Mouse (Mus musculus) lung, embryonic 14.5 days (tissue): Measurements from ENCODE around the gene Polr1a. TPM values are rescaled to one million over a fixed set of nuclear protein-coding genes. Genes with fewer than 3 reads are reported as not detected.

Experiments used
- ATAC-seq: fragments of 200-750 bp; cut with Nextera tagmentation; 2 replicates; pipeline ENCODE4 v1.8.0; 2017; ENCODE audit warnings: mild to moderate bottlenecking, moderate TSS enrichment, moderate library complexity; ENCODE audit not compliant: insufficient read depth
- DNase-seq: peaks from one replicate; pipeline ENCODE4 v3.0.0-alpha.2; 2015
- H3K27ac ChIP-seq: fragments of 300-500 bp; sonication (generic); 2 replicates; pipeline ENCODE4 v1.5.1; 2014; ENCODE audit warnings: low read depth, mild to moderate bottlenecking, moderate library complexity
- H3K27me3 ChIP-seq: fragments of 300-500 bp; sonication (generic); 2 replicates; pipeline ENCODE4 v1.6.1; 2014; ENCODE audit warnings: low read length, control low read depth; ENCODE audit not compliant: insufficient read depth
- H3K36me3 ChIP-seq: fragments of 300-500 bp; sonication (generic); 2 replicates; pipeline ENCODE4 v1.6.1; 2014; ENCODE audit warnings: control low read depth; ENCODE audit not compliant: insufficient read depth
- H3K4me1 ChIP-seq: fragments of 300-500 bp; sonication (generic); 2 replicates; pipeline ENCODE4 v1.6.1; 2014; ENCODE audit warnings: antibody characterized with exemption, control low read depth; ENCODE audit not compliant: insufficient read depth
- H3K4me2 ChIP-seq: fragments of 300-500 bp; sonication (generic); 2 replicates; pipeline ENCODE4 v1.6.1; 2014; ENCODE audit warnings: mild to moderate bottlenecking
- H3K4me3 ChIP-seq: fragments of 300-500 bp; sonication (generic); 2 replicates; pipeline ENCODE4 v1.5.1; 2014; ENCODE audit warnings: low read depth, low read length
- H3K9ac ChIP-seq: fragments of 300-500 bp; sonication (generic); 2 replicates; pipeline ENCODE4 v1.6.1; 2014
- H3K9me3 ChIP-seq: fragments of 300-500 bp; sonication (generic); 2 replicates; pipeline ENCODE4 v1.6.1; 2016; ENCODE audit warnings: low read depth, low read length, control low read depth
- CTCF ChIP-seq: IDR thresholded peaks from 2 replicates; pipeline ENCODE4 v1.5.1; 2016; ENCODE audit warnings: antibody characterized with exemption, low read depth
- WGBS: fragments of 180-500 bp; shearing (Covaris S2); extraction: QIAGEN DNeasy Blood & Tissue Kit; methylation state at CpG from one replicate; pipeline ENCODE4 v1.1.7; 2014; 5-methylcytosine and 5-hydroxymethylcytosine counted together
- polyA plus RNA-seq: library from polyadenylated mRNA; unstranded; fragments of >200 nt; fragmentation: Nextera tagmentation; extraction: Ambion mirVana; gene quantifications from 2 replicates; pipeline ENCODE4 v1.2.1, GENCODE M21; 2014

The Polr1a gene
- polyA plus RNA-seq, 1 experiment from 2014 or later: 37.2 TPM

DNA sequence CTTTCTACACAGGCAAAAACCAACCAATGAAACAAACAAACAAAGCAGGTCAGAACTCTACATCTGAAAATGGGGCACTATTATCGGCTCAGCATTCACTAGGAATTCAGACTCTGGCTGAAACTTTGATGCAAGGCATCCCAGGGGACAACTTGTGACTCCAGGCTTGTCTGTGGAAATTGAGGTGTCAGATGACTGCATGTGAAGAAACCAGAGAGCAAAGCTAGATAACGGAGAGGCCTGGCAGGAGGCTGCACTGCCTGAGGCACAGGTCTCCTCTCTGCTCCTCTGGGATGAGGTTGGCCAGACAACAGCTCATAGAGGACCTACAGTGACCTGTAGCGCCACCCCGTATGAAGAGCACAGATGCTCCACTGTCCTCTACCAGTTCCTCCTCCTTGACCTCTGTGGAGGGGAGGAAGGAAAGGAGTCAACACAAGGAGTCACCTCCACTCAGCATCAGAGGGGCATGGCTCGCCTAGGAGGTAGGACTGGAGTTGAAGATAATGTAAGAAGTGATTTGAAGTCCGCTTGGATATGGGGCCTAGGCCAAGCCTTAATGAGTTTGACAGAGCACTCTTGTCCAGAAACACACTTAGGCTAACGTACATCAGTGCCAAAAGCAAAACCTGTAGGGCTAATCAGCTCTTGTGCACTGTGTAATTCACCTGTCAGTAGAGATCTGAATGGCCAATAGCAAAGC lies 78.8 kb downstream of the Polr1a start:
- ATAC-seq: no peak
- no peaks in the 10 kb centered on the region for H3K9me3 ChIP-seq
- no peak for TF ChIP-seq CTCF
- H3K27me3 ChIP-seq: no peaks in the 10 kb centered on the region
- H3K4me1 ChIP-seq: peaks cover 20% of the 10 kb centered on the region
- H3K4me2 ChIP-seq: no peak overlapping the region
- no peak overlapping the region for H3K4me3 ChIP-seq
- H3K36me3 ChIP-seq: no peaks in the 10 kb centered on the region
- no peak for DNase-seq
- H3K27ac ChIP-seq: no peak overlapping the region
- H3K9ac ChIP-seq: no peak overlapping the region
- WGBS: 64% methylated on average over 7 of the region's 7 CpGs

DNA sequence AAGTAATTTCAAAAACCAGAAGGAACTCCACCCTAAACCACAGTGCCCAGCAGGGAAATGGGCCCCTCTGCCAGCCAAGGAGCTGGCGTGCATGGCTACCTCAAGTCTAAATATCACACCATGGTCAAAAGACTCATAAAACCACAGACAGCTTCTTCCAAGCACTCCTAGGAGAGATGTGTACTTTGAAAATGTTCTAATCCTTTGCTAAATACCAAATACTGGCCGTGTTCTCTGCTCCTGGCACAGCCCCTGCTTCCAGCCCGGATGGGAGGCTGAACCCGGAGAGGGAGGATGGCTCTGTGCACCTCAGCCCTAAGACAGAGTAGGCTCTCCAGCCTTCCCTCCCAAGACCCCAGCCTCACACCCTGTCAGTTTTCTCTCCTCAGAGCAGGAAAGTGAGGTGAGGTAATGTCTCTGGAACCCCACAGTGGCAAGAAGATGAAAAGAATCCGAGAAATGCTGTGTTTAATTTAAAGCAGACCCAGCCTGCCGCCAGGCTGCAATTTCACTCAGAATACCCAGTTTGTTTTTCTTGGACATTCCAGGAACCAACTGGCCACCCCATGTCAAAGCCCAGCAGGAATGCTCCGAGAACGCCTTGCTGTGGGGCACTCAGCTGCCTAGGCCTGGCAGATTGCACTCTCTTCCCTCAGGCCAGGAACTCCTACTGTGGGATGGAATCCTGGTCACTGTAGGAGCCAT lies 80.9 kb downstream of the Polr1a start:
- H3K9me3 ChIP-seq: no peaks in the 10 kb centered on the region

DNA sequence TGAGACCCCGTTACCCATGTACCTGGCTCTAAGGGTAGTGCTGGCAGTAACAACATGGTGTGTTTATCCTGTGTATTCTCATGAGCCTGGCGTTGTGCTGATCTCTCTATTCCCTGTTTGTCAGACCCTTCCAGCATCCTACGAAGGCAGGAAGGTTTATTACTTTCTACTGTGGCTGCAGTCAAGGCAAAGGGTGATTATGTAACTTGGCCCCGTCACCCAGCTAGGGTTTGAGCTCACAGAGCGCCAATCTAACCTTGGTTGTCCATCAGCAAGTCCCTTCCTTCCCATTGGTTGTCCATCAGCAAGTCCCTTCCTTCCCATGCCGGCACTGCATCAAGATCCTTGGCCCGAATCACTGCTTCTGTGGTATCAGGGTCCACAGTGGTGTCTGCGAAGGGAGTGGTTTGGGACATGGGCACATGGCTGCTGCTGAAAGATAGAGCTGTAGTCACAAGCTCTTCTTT lies 81.6 kb downstream of the Polr1a start:
- DNase-seq: no peak
- 65% methylated on average over 8 of the region's 8 CpGs for WGBS
- no peak overlapping the region for H3K9ac ChIP-seq

More for the DNA sequence above, 80.9 kb downstream of the Polr1a start:
- no peak for TF ChIP-seq CTCF
- no peak overlapping the region for H3K4me2 ChIP-seq
- no peaks in the 10 kb centered on the region for H3K27me3 ChIP-seq
- H3K9ac ChIP-seq: no peak overlapping the region
- peaks cover 20% of the 10 kb centered on the region for H3K4me1 ChIP-seq
- WGBS: 9% methylated on average over 8 of the region's 8 CpGs
- ATAC-seq (peak; percentile 77), DNase-seq (peak; percentile 71)
- no peaks in the 10 kb centered on the region for H3K36me3 ChIP-seq
- H3K27ac ChIP-seq: peak overlapping the region; percentile 78
- H3K4me3 ChIP-seq: no peak overlapping the region

DNA sequence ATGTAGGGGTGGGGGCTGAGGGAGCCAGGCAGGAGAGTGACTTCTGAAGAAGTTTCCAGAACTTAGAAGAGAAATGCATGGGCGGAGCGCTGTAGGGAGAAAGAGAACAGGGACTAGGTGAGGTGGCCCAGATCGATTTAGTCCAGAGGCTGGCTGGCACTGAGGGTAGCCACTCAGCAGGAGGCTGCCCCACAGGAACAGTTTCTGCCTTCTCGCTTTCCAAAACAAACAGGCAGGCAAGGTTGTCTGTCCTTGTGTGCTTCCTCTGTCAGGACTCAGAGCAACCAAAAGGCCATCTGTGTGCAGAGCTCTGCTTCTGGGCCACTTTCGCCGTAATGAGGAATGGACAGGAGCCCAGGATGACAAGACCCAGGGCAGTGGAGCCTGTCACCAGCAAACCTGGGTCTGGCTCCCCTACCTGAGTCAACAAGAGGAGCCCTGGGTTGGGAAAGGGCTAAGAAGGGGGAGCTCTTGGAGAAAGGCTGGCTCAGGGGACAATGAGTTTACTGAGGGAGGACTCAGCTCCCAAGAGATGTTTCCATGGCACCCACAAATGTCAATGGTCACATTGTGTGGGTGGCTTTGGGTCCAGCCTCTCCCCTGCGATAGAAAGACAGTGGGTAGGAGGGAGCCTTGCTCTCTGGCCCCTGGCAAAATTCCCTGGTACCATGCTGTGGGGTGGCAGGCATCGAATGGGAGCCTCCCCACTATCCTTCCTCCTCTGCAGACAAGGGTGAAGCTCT lies 82.5 kb downstream of the Polr1a start:
- Histone ChIP-seq H3K4me2 (no peak overlapping the region), H3K27me3 (no peaks in the 10 kb centered on the region), H3K9ac (no peak overlapping the region), H3K4me1 (peaks cover 20% of the 10 kb centered on the region), H3K27ac (peak overlapping the region; percentile 42; the same call in 1 of the 2 replicates), H3K4me3 (no peak overlapping the region), H3K9me3 (no peaks in the 10 kb centered on the region; the same call in 1 of the 2 replicates), H3K36me3 (no peaks in the 10 kb centered on the region)
- 62% methylated on average over 8 of the region's 8 CpGs for WGBS
- peak; percentile 39; the same call in 1 of the 2 replicates for ATAC-seq
- DNase-seq: no peak
- TF ChIP-seq CTCF: no peak

More for the DNA sequence above, 81.6 kb downstream of the Polr1a start:
- Histone ChIP-seq H3K4me3 (no peak overlapping the region), H3K27ac (peak overlapping the region; percentile 78), H3K4me2 (no peak overlapping the region), H3K4me1 (peaks cover 20% of the 10 kb centered on the region), H3K36me3 (no peaks in the 10 kb centered on the region), H3K27me3 (no peaks in the 10 kb centered on the region), H3K9me3 (no peaks in the 10 kb centered on the region)
- TF ChIP-seq CTCF: no peak
- 0 out of 2 replicates have a peak, but pooled peaks have one; percentile 4 for ATAC-seq

DNA sequence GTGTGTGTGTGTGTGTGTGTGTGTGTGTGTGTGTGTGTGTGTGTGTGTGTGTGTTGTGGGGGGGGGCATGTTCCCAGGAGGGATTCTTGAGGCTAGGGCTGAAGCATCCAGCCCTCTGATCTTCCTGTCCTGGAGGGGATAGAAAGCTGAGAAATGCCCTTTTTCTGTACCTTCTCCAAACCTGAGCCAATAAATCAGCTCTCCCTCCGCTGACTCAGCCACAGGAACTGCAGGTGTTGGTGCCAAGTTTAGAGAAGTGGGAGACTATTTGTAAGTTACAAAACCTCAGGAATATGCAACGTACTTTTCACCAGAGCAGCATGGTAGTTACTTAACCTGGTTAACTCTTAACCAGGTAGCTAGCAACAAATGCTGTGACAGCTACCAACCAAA lies 83.1 kb downstream of the Polr1a start:
- no peak for DNase-seq
- no peak for ATAC-seq
- no peak overlapping the region for H3K4me2 ChIP-seq
- no peaks in the 10 kb centered on the region; the same call in 1 of the 2 replicates for H3K9me3 ChIP-seq
- no peaks in the 10 kb centered on the region for H3K27me3 ChIP-seq
- H3K9ac ChIP-seq: no peak overlapping the region
- TF ChIP-seq CTCF: no peak
- no peaks in the 10 kb centered on the region for H3K36me3 ChIP-seq
- H3K4me3 ChIP-seq: no peak overlapping the region
- H3K27ac ChIP-seq: no peak overlapping the region
- 56% methylated on average over 2 of the region's 2 CpGs for WGBS
- peaks cover 20% of the 10 kb centered on the region for H3K4me1 ChIP-seq

DNA sequence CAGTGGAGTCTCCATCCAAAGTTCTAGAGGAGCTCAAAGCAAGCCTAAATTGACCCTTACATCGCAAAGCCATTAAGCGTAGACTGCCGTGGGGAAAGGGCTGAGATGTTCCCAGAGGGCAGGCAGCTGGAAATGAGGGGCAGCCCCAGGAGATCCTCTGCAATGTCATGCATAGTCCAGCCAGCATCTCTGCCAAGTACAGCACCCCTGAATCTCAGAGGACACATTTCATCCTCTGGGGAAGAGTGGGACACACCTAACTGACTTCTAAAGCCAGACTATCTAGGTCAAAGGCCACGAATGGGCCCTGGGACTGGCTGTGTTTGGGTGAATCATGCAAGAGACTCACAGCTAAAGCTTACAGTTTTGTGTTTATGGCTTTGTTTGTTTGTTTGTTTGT lies 85.2 kb downstream of the Polr1a start:
- H3K27ac ChIP-seq: no peak overlapping the region
- WGBS: 82% methylated on average over 4 of the region's 4 CpGs
- ATAC-seq (no peak), DNase-seq (no peak)
- H3K4me3 ChIP-seq: no peak overlapping the region
- H3K9me3 ChIP-seq: no peaks in the 10 kb centered on the region; the same call in 1 of the 2 replicates
- no peak for TF ChIP-seq CTCF
- no peaks in the 10 kb centered on the region for H3K27me3 ChIP-seq
- no peak overlapping the region for H3K4me2 ChIP-seq
- no peaks in the 10 kb centered on the region for H3K36me3 ChIP-seq
- H3K9ac ChIP-seq: no peak overlapping the region
- peaks cover 20% of the 10 kb centered on the region for H3K4me1 ChIP-seq
